Mouse (Mus musculus) ZHBTc4 (cell line): ENCODE measurements around the gene Sgta.
A peak's percentile ranks its signal among the peaks of the same experiment; 100 is the strongest.

Experiments
- DNase-seq: peaks from one replicate; pipeline ENCODE4 v3.0.0-alpha.2; 2011; ENCODE audit warnings: low read depth, low spot score

Sgta gene

GRCm38 (mm10) chr10:81020207-81020606 is 39.8 kb downstream of the Sgta start:
- no peak for DNase-seq

GRCm38 (mm10) chr10:81019687-81020086 is 40.3 kb downstream of the Sgta start:
- no peak for DNase-seq

GRCm38 (mm10) chr10:81018326-81018725 is 41.7 kb downstream of the Sgta start:
- DNase-seq, result peak; percentile 97

- DNase-seq, result peak; percentile 85
These were observed 43.3 kb downstream of the Sgta start for GRCm38 (mm10) chr10:81016645-81017044.

- DNase-seq, result no peak
These were observed 44.3 kb downstream of the Sgta start for GRCm38 (mm10) chr10:81015666-81016065.

- peak; percentile 99 for DNase-seq
These were observed 45.3 kb downstream of the Sgta start, which contains the start of gene Gng7 for GRCm38 (mm10) chr10:81014393-81015384. Gng7 (minus strand) TSS chr10:81014945.

- DNase-seq, result no peak
These were observed 49.1 kb downstream of the Sgta start for GRCm38 (mm10) chr10:81010851-81011250.

- peak; percentile 75 for DNase-seq
These were observed 52.7 kb downstream of the Sgta start for GRCm38 (mm10) chr10:81007240-81007639.

GRCm38 (mm10) chr10:81006005-81006677 is 53.8 kb downstream of the Sgta start:
- DNase-seq, result no peak

GRCm38 (mm10) chr10:81001161-81001560 is 58.8 kb downstream of the Sgta start:
- DNase-seq, result no peak

- no peak for DNase-seq
These were observed 59.6 kb downstream of the Sgta start for GRCm38 (mm10) chr10:81000197-81001062.

- DNase-seq, result peak; percentile 93
These were observed 60.4 kb downstream of the Sgta start for GRCm38 (mm10) chr10:80999362-81000196.

GRCm38 (mm10) chr10:80998778-80999177 is 61.2 kb downstream of the Sgta start:
- peak; percentile 92 for DNase-seq

- DNase-seq, result peak; percentile 42
These were observed 62.0 kb downstream of the Sgta start for GRCm38 (mm10) chr10:80998021-80998420.

- DNase-seq, result no peak
These were observed 62.6 kb downstream of the Sgta start for GRCm38 (mm10) chr10:80997332-80997731.

GRCm38 (mm10) chr10:80996501-80996900 is 63.5 kb downstream of the Sgta start:
- DNase-seq, result peak; percentile 68

GRCm38 (mm10) chr10:80995091-80995632 is 64.8 kb downstream of the Sgta start:
- peak; percentile 88 for DNase-seq

- no peak for DNase-seq
These were observed 65.4 kb downstream of the Sgta start for GRCm38 (mm10) chr10:80994621-80995020.
